Mouse (Mus musculus): Measurements from ENCODE around the gene Epha6. TPM values are rescaled to one million over a fixed set of nuclear protein-coding genes. Genes with fewer than 3 reads are reported as not detected.

The Epha6 gene
- 12.4 and 14.1 TPM in 2 replicates for polyA plus RNA-seq (2021; fragmentation: Nextera tagmentation)
- long read RNA-seq, experiment 1, partial matches to known transcripts: 3 of 12 reads
- long read RNA-seq, experiment 1, other reads (novel, unspliced or antisense): 9 of 12 reads
- long read RNA-seq, experiment 2, partial matches to known transcripts: 6 of 66 reads
- long read RNA-seq, experiment 2, other reads (novel, unspliced or antisense): 60 of 66 reads

DNA sequence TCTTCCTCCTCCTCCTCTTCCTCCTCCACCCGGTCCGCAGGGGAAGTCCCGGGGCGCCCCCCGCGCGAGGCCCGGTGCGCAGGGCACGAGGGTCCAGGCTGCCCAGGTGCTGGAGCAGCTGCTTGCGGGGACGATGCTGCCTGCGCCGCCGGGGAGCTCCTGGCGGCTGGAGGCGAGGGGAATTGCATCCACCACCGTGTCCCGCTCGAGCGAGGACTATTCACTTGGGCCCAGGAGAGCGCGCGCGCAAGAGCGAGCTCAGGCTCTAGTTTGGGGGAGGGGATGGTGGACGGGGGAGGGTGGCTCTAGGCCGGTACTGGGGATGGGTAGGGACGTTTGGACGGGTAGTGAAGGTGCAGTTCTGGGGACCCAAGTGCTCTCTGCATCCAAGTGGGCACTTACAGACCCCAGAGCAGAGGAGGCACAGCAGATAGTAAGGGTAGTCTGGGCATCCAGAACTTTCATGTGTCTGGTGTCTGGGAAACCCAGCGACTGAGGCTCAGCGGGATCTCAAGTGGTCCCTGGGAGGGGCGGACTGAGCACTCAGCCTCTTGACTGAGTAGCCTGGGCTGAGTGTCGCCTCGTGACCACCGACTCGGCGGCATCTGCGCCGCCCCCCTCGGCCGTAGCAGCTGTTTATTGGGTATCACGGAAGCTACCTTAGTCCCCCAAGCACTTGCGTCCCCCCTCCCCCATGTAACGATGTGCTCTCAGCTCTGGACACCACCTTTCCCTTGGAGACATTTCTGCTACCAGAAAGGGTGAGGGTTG, at the start of gene Epha6:
TSS of gene Epha6 (minus strand) at position 471 of the 771 bp plus-strand sequence.

DNA sequence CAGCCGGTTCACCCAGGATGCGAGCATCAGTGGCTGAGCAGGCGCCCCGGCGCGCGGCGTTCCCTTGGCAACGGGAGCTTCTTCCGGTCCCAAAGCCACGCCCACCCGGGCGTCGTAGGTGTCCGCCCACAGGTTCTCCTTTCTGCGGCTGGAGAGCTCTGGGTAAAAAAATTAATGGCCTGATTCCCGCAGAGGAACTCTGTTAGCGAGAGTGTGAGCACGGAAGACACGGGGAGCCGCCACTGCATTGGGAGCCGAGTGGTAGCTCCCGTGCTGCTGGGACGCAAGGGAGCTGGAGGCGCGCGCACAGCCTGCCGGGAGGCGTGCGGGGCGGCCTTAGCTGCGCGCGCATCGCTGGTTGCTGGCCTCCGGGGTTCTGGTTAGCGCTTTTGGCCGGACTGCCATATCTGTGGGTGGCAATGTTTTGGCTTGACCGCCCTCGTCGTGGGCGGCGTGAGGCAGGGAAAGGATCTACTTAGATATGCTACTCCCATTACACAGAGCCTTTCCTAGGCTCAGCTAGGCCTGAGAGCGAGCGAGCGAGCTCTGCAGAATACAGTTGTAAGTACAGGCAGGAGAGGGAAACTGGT, 966.1 kb downstream of the Epha6 start, which contains the start of gene Arl6:
TSS of gene Arl6 (minus strand) at position 290 of the 590 bp plus-strand sequence.

Small RNA genes within 50 kb of the gene (microRNA-seq; reads per million reads assigned to microRNA genes)
- gene Gm24755: not detected
